Mouse (Mus musculus): ENCODE data around the gene Npas2.

Npas2 gene

GRCm38 (mm10) chr1:39381017-39381416 is 187.5 kb downstream of the Npas2 start:
- DNase-seq = no peak

- no peak for DNase-seq
These were observed 191.4 kb downstream of the Npas2 start for GRCm38 (mm10) chr1:39384914-39385313.

- no peak for DNase-seq
These were observed 192.9 kb downstream of the Npas2 start for GRCm38 (mm10) chr1:39386456-39386855.

DNA sequence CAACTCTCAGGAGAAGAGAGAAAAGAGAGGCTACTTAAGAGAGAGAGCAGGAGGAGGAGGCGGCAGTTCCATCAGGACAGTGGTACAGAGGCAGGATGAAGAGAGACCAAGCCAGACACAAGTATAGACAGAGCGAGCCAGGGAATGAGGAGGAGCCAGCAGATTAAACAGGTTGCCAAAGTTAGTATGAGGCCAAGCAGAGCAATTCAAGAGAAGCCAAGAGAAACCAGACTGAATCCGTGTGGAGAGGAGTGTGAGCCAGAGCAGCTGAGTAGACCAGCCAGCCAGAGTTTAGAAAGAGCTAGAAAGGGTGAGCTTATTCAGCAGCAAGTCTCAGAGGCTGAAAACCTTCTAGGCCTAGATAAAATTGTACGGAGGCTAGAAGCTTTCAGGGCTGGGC is 194.0 kb downstream of the Npas2 start:
- no peak for DNase-seq

- DNase-seq = peak; percentile 62
These were observed 194.6 kb downstream of the Npas2 start for GRCm38 (mm10) chr1:39388163-39388562.

GRCm38 (mm10) chr1:39389338-39389737 is 195.8 kb downstream of the Npas2 start:
- no peak for DNase-seq

DNA sequence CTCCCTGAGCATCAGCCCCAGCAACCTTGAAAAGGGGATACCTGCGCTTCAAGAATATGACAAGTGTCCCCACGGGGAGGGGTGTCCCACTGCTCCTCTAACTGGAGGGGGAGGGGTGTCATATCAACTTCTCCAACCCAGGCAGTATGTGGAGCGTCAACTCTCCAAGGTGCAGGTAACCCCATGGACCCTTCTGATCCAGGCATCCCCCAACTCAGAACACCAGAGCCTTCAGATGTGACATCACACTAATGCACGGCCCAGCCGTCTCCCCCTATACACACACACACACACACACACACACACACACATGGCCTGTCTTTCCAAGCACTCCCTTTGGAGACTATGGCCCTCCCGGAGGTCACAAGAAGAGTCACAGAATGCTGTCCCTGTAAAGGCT is 198.1 kb downstream of the Npas2 start:
- DNase-seq = no peak

DNA sequence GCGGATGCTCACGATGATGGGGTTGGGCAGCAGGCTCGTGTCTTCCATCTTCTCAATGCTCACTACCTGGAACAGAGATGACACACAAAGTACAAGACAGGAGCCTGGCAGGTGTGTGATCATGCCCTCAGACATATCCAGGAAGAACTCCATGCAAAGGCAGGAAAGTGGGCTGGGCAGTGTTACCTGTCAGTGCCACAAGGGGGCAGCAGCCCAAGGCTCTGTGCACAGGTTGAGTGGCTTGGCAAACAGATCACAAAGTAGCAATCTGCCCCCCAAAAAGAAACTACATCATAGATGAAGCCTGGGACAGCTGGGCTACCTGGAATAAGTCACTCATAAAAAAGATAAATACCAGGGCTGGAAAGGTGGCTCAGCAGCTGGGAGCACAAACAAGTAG is 198.7 kb downstream of the Npas2 start:
- peak; percentile 80 for DNase-seq

GRCm38 (mm10) chr1:39393217-39393867 is 199.8 kb downstream of the Npas2 start:
- DNase-seq = peak; percentile 67

DNA sequence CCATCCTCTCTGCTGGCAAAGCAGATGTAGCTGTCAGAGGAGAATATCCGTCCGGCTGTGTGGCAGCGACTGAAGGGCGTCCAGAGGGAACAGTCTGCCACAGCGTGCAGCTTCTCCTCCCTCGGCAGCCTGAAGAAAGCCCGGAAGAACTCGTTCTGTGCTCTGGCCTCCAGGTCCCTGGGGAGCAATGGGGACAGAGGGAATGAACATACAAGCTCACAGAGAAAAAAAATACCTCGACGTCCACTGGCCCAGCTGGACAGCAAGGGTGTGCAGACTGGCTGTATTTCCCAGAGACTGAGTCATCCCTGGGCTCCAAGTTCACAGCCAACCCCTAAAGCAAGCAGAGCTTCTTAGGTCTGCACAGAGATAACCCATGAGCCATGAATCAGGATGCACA is 200.6 kb downstream of the Npas2 start:
- DNase-seq = no peak

GRCm38 (mm10) chr1:39394650-39395049 is 201.1 kb downstream of the Npas2 start:
- no peak for DNase-seq

DNA sequence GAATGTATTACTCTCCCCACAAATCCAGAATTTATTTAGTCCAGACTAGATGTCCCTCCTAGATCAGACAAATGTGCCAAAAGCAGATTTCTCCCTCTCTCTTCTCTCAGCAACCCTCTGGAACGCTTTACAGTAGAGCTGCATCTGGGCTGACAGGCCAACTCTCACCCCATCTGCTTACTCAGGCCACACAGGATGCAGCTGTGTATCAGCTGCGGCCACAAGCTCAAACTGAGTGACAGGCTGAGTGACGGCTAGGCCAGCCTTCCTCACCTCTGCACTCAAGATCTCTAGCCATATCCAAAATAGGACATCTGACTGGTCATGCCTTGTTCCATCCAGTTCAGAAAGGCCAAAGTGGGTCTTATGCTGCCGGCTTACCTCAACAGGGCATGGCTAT is 202.8 kb downstream of the Npas2 start:
- peak; percentile 37 for DNase-seq

DNA sequence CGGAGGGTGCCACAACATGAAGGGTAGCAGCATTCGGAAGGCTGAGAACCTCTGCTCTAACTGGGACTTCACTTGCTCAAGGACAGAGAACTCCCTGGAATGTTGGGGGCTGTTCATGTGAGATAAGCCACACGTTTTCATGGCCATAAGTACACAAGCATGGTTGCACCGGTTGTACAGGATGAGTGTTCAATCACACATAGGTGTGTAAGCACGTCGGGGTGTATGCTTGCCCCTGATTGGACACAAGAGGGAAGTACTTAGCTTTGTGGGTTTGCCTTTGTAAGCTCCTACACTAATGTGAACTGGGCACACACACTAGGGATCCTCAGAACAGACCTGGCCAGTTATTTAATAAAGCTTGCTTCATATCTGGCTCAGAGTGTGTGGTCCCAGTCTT is 204.8 kb downstream of the Npas2 start:
- no peak for DNase-seq

GRCm38 (mm10) chr1:39399228-39399627 is 205.7 kb downstream of the Npas2 start:
- no peak for DNase-seq

- no peak for DNase-seq
These were observed 206.6 kb downstream of the Npas2 start for GRCm38 (mm10) chr1:39400173-39400572.

DNA sequence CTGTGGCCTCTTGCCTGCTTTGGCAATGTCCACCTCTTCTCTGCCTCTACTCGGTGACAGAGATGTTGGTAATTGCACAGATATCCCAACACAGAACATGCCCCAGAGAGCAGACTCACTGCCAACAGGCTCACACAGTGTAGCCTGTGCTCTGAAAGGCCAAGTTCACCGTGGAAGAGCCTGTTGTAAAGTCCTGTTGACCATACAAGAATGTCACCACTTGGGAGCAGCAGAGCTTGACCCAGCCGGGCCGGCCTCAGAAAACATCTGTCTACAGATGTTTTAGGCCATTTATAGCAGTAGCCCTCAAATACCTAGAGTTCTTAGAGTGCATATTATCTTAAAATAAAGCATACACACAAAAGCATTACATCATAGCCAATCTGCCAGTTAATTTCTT is 213.6 kb downstream of the Npas2 start:
- DNase-seq = no peak

DNA sequence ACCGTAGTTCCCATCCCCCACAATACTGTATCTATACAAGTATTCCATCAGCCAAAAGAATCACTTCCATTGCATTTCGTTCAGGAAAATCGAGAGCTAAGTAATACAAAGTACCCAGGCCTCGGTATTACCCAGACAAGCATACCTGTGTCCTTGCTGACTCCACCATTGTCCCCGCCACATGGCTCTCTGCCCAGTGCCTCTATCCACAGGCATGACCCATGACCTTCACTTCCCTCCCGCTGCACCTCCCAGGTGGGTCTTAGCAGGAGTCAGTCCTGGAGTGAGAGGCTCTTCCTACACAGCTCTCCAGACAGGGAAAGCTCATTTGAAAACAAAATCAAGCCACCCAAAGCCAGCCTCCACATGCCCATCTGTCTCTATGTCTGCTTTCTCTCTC is 214.6 kb downstream of the Npas2 start:
- no peak for DNase-seq

GRCm38 (mm10) chr1:39408668-39409067 is 215.1 kb downstream of the Npas2 start:
- no peak for DNase-seq

DNA sequence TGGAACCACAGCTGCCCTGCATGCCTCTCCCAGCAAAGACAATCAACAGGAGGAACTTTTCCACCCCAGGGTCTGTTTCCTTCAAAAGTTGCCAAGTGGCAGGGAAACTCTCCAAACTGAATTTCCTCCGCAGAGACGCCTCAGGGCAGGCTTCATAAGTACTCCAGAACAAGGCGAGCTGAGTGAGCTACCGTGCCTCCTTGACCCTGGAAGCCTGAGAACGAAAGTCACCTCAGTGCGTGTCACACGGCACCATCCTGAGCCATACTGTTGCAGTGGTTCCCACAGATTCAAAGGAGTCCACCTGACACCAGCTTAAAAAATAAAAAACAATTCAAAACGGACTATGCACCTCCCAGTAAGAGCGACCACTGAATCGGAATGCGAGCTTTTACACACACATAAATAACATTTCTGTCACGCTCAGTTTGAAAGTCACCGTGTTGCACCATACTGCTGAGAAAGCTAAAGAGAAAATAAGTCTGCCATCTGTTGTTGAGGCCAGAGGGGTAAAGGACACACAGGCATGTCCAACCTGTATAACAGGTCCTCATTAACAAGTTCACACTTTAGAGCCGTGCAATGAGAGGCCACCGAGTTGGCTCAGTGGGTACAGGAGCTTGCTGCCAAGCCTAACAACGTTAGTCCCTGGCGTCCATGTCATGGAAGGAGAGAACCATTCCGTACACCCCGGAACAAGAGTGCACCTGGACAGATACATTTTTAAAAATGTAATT is 216.7 kb downstream of the Npas2 start:
- no peak for DNase-seq
